Mouse (Mus musculus): ENCODE data around the gene Auh. TPM values are rescaled to one million over a fixed set of nuclear protein-coding genes. Genes with fewer than 3 reads are reported as not detected.

Gene Auh
- polyA plus RNA-seq, 1 experiment from 2014 or later = 42.7 TPM

DNA sequence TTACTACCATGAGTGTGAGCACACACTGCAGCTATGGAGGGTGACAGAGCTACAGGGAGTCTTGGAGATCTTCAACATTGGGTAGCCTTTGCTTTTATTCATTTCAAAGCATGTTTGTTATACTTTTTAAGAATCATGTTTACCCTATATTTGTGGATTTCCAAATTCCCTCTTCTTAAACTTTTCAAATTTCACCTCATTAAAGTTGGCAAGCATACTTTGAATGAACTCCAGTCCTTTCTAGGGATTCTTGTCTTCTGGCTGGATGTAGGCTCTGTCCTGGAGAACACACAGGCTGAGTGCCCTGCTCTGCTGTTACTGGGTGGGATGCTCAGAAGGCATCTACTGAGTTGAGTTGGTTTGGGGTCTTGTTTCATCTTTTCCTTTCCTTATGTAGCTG is 102.8 kb downstream of the Auh start:
- H3K36me3 ChIP-seq (replicated peaks) = no peaks in the 10 kb centered on the region
- H3K9ac ChIP-seq = no peak overlapping the region
- H3K27me3 ChIP-seq = peaks cover 5% of the 10 kb centered on the region; the same call in 1 of the 2 replicates
- H3K4me2 ChIP-seq = no peak overlapping the region
- H3K4me3 ChIP-seq (replicated peaks) = no peak overlapping the region
- H3K9me3 ChIP-seq = no peaks in the 10 kb centered on the region
- no peak overlapping the region for H3K27ac ChIP-seq
- ATAC-seq (ENCODE audit: low FRiP score) = no peak
- peaks cover 23% of the 10 kb centered on the region for H3K4me1 ChIP-seq

- no peak for ATAC-seq (ENCODE audit: low FRiP score)
- 76% methylated on average over 9 of the region's 9 CpGs for WGBS
These were observed 104.7 kb downstream of the Auh start for GRCm38 (mm10) chr13:52824754-52825153.

DNA sequence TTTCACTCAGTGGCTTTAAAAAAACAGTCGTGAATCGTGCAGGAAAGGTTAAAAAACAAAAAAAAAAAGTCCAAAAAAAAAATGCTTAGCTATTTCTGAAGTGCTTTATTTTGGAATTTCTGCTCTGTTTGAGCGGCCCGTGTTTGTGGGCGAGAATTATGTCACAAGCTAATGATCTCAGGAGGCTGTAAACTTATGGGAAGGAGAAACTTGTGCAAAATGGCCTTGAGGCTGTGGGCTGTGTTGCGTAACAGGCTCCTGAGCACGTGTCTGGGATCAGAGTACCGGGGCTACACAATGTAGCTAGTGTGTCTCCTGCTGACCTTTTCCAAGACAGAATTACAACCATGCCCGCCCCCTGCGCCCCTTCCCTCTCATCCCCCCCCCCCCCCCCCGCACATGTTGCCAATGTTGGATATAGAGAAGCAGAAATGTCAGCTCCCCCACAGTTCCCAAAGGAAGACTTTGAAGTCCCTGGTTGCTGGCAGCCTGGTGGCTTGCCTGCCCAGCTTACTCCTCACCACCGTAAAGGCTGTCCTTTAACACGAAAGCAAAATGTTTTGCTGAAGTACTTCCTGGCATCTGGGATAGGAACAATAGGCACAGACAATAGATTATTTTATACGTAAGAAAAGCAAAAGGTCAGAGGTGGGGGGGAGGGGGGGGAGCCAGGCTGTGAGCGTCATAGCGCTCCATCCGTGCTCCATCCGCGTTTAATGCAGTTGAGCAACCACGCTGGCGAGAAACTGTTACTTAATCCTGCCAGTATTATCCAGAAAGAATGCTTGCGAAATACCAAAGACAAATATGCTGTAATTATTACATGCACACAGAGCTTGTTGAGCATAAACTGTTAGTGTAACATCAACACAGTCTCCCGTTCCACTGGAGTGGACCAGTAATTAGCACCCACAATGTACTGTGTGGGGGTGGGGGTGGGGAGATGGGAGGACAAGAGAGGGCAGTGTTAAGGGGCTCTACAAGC is 107.0 kb downstream of the Auh start:
- H3K36me3 ChIP-seq (replicated peaks) = no peaks in the 10 kb centered on the region
- no peak overlapping the region for H3K4me3 ChIP-seq (replicated peaks)
- H3K9me3 ChIP-seq = no peaks in the 10 kb centered on the region
- peak; percentile 55 for ATAC-seq (ENCODE audit: low FRiP score)
- WGBS = 22% methylated on average over 20 of the region's 23 CpGs
- peaks cover 18% of the 10 kb centered on the region for H3K27me3 ChIP-seq
- peaks cover 30% of the 10 kb centered on the region for H3K4me1 ChIP-seq
- peak overlapping the region; percentile 12; the same call in 1 of the 2 replicates for H3K9ac ChIP-seq
- H3K27ac ChIP-seq = no peak overlapping the region
- peak overlapping the region; percentile 43 for H3K4me2 ChIP-seq

More at GRCm38 (mm10) chr13:52824754-52825153, 104.7 kb downstream of the Auh start:
- Histone ChIP-seq H3K4me2 (no peak overlapping the region), H3K4me3 (replicated peaks) (no peak overlapping the region), H3K4me1 (peaks cover 26% of the 10 kb centered on the region), H3K9me3 (no peaks in the 10 kb centered on the region), H3K27me3 (peaks cover 18% of the 10 kb centered on the region), H3K9ac (no peak overlapping the region), H3K36me3 (replicated peaks) (no peaks in the 10 kb centered on the region), H3K27ac (no peak overlapping the region)

- ATAC-seq (ENCODE audit: low FRiP score) = no peak
These were observed 107.9 kb downstream of the Auh start for GRCm38 (mm10) chr13:52821571-52821970.

GRCm38 (mm10) chr13:52819901-52820300 is 109.6 kb downstream of the Auh start:
- H3K9ac ChIP-seq = no peak overlapping the region
- no peak overlapping the region for H3K4me3 ChIP-seq (replicated peaks)
- H3K27me3 ChIP-seq = peaks cover 15% of the 10 kb centered on the region
- no peak overlapping the region for H3K4me2 ChIP-seq
- ATAC-seq (ENCODE audit: low FRiP score) = no peak
- peaks cover 26% of the 10 kb centered on the region for H3K4me1 ChIP-seq
- H3K27ac ChIP-seq = no peak overlapping the region
- no peaks in the 10 kb centered on the region for H3K36me3 ChIP-seq (replicated peaks)
- 89% methylated on average over 4 of the region's 4 CpGs for WGBS
- no peaks in the 10 kb centered on the region for H3K9me3 ChIP-seq

More at GRCm38 (mm10) chr13:52821571-52821970, 107.9 kb downstream of the Auh start:
- 51% methylated on average over 9 of the region's 9 CpGs for WGBS
- H3K9ac ChIP-seq = no peak overlapping the region
- no peaks in the 10 kb centered on the region for H3K36me3 ChIP-seq (replicated peaks)
- H3K4me1 ChIP-seq = peaks cover 26% of the 10 kb centered on the region
- H3K9me3 ChIP-seq = no peaks in the 10 kb centered on the region
- no peak overlapping the region; the same call in 1 of the 2 replicates for H3K27ac ChIP-seq
- peaks cover 18% of the 10 kb centered on the region for H3K27me3 ChIP-seq
- H3K4me3 ChIP-seq (replicated peaks) = no peak overlapping the region
- no peak overlapping the region for H3K4me2 ChIP-seq

- no peak overlapping the region for H3K9ac ChIP-seq
- 37% methylated on average over 3 of the region's 3 CpGs for WGBS
- no peaks in the 10 kb centered on the region for H3K36me3 ChIP-seq (replicated peaks)
- peaks cover 15% of the 10 kb centered on the region for H3K27me3 ChIP-seq
- H3K27ac ChIP-seq = no peak overlapping the region
- no peaks in the 10 kb centered on the region for H3K9me3 ChIP-seq
- H3K4me2 ChIP-seq = no peak overlapping the region
- no peak for ATAC-seq (ENCODE audit: low FRiP score)
- H3K4me3 ChIP-seq (replicated peaks) = no peak overlapping the region
- peaks cover 26% of the 10 kb centered on the region for H3K4me1 ChIP-seq
These were observed 110.7 kb downstream of the Auh start for GRCm38 (mm10) chr13:52818760-52819159.

DNA sequence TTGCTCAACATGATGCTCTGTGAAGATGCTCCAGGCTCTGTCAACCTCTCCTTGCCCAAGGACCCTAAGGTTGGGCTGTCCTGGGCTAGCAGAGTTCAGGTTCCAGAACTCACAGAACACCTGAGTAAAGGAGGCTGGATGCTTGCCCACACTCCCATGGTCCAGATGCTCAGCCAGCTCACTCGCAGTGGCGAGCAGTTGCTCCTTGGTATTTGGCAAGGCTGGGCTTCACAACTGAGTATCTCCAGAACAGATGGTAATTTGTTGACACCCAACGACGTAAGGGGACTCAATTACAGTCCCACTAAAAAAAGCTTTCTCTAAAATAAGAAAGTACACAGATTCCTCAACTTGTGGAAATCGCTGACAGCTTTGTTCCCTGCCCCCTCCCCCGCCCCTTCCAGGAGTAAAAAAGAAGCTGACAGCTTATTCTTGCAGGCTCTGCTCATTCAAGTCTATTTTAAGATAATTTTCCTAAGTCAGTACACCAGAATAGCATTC is 111.4 kb downstream of the Auh start:
- Histone ChIP-seq H3K9ac (no peak overlapping the region), H3K9me3 (no peaks in the 10 kb centered on the region), H3K27me3 (peaks cover 15% of the 10 kb centered on the region), H3K4me2 (no peak overlapping the region), H3K4me1 (peaks cover 28% of the 10 kb centered on the region), H3K4me3 (replicated peaks) (no peak overlapping the region), H3K27ac (no peak overlapping the region), H3K36me3 (replicated peaks) (no peaks in the 10 kb centered on the region)
- no peak for ATAC-seq (ENCODE audit: low FRiP score)
- 63% methylated on average over 6 of the region's 6 CpGs for WGBS

- H3K4me3 ChIP-seq (replicated peaks) = no peak overlapping the region
- H3K9me3 ChIP-seq = no peaks in the 10 kb centered on the region
- H3K27me3 ChIP-seq = no peaks in the 10 kb centered on the region
- H3K27ac ChIP-seq = no peak overlapping the region
- WGBS = 90% methylated on average over 3 of the region's 3 CpGs
- no peak overlapping the region for H3K9ac ChIP-seq
- H3K4me1 ChIP-seq = peaks cover 11% of the 10 kb centered on the region
- H3K36me3 ChIP-seq (replicated peaks) = no peaks in the 10 kb centered on the region
- no peak for ATAC-seq (ENCODE audit: low FRiP score)
- H3K4me2 ChIP-seq = no peak overlapping the region
These were observed 115.7 kb downstream of the Auh start for GRCm38 (mm10) chr13:52813750-52814149.

GRCm38 (mm10) chr13:52812549-52813515 is 116.6 kb downstream of the Auh start:
- H3K4me2 ChIP-seq = no peak overlapping the region
- no peaks in the 10 kb centered on the region for H3K36me3 ChIP-seq (replicated peaks)
- no peak overlapping the region for H3K9ac ChIP-seq
- H3K9me3 ChIP-seq = no peaks in the 10 kb centered on the region
- ATAC-seq (ENCODE audit: low FRiP score) = no peak
- no peaks in the 10 kb centered on the region for H3K27me3 ChIP-seq
- H3K27ac ChIP-seq = no peak overlapping the region
- no peak overlapping the region for H3K4me3 ChIP-seq (replicated peaks)
- 79% methylated on average over 16 of the region's 16 CpGs for WGBS
- peaks cover 5% of the 10 kb centered on the region; the same call in 1 of the 2 replicates for H3K4me1 ChIP-seq

GRCm38 (mm10) chr13:52807722-52808121 is 121.8 kb downstream of the Auh start:
- H3K4me2 ChIP-seq = no peak overlapping the region
- H3K27ac ChIP-seq = no peak overlapping the region
- no peak for ATAC-seq (ENCODE audit: low FRiP score)
- no peak overlapping the region for H3K9ac ChIP-seq
- no peak overlapping the region for H3K4me3 ChIP-seq (replicated peaks)
- no peaks in the 10 kb centered on the region for H3K27me3 ChIP-seq
- H3K36me3 ChIP-seq (replicated peaks) = no peaks in the 10 kb centered on the region
- no peaks in the 10 kb centered on the region for H3K9me3 ChIP-seq
- peaks cover 10% of the 10 kb centered on the region; the same call in 1 of the 2 replicates for H3K4me1 ChIP-seq
- WGBS = 95% methylated on average over 11 of the region's 11 CpGs

- Histone ChIP-seq H3K4me3 (replicated peaks) (no peak overlapping the region), H3K27ac (no peak overlapping the region), H3K4me1 (peaks cover 10% of the 10 kb centered on the region; the same call in 1 of the 2 replicates), H3K36me3 (replicated peaks) (no peaks in the 10 kb centered on the region), H3K9me3 (no peaks in the 10 kb centered on the region), H3K27me3 (no peaks in the 10 kb centered on the region), H3K9ac (no peak overlapping the region), H3K4me2 (no peak overlapping the region)
- ATAC-seq (ENCODE audit: low FRiP score) = no peak
- WGBS = 47% methylated on average over 4 of the region's 4 CpGs
These were observed 123.5 kb downstream of the Auh start for GRCm38 (mm10) chr13:52806029-52806428.

GRCm38 (mm10) chr13:52805581-52805980 is 123.9 kb downstream of the Auh start:
- Histone ChIP-seq H3K4me2 (no peak overlapping the region), H3K4me1 (peaks cover 10% of the 10 kb centered on the region; the same call in 1 of the 2 replicates), H3K9me3 (no peaks in the 10 kb centered on the region), H3K4me3 (replicated peaks) (no peak overlapping the region), H3K36me3 (replicated peaks) (no peaks in the 10 kb centered on the region), H3K9ac (no peak overlapping the region), H3K27ac (no peak overlapping the region), H3K27me3 (no peaks in the 10 kb centered on the region)
- WGBS = 76% methylated on average over 6 of the region's 6 CpGs
- ATAC-seq (ENCODE audit: low FRiP score) = no peak

All from forebrain, embryonic 12.5 days (tissue).